Mouse (Mus musculus) embryonic facial prominence, embryonic 15.5 days (tissue): Measurements from ENCODE around the gene Slc25a17. TPM values are rescaled to one million over a fixed set of nuclear protein-coding genes. Genes with fewer than 3 reads are reported as not detected.

Experiments
- ATAC-seq: fragments of 200-750 bp; cut with Nextera tagmentation; 2 replicates; pipeline ENCODE4 v1.8.0; 2017; ENCODE audit warnings: low read depth, moderate TSS enrichment; ENCODE audit not compliant: insufficient number of reproducible peaks, low FRiP score, low TSS enrichment
- H3K27ac ChIP-seq: fragments of 300-500 bp; sonication (generic); replicated peaks from 2 replicates; pipeline ENCODE4 v1.5.1; 2015; ENCODE audit warnings: mild to moderate bottlenecking, inconsistent platforms
- H3K27me3 ChIP-seq: fragments of 300-500 bp; sonication (generic); 2 replicates; pipeline ENCODE4 v1.6.1; 2015; ENCODE audit warnings: inconsistent platforms
- H3K36me3 ChIP-seq: fragments of 300-500 bp; sonication (generic); 2 replicates; pipeline ENCODE4 v1.6.1; 2015; ENCODE audit warnings: mild to moderate bottlenecking, inconsistent platforms
- H3K4me1 ChIP-seq: fragments of 300-500 bp; sonication (generic); 2 replicates; pipeline ENCODE4 v1.6.1; 2015; ENCODE audit warnings: inconsistent platforms
- H3K4me2 ChIP-seq: fragments of 300-500 bp; sonication (generic); replicated peaks from 2 replicates; pipeline ENCODE4 v1.6.1; 2015; ENCODE audit warnings: mild to moderate bottlenecking, inconsistent platforms
- H3K4me3 ChIP-seq: fragments of 300-500 bp; sonication (generic); replicated peaks from 2 replicates; pipeline ENCODE4 v1.5.1; 2015; ENCODE audit warnings: mild to moderate bottlenecking, inconsistent platforms
- H3K9ac ChIP-seq: fragments of 300-500 bp; sonication (generic); 2 replicates; pipeline ENCODE4 v1.6.1; 2015; ENCODE audit warnings: inconsistent platforms
- H3K9me3 ChIP-seq: fragments of 300-500 bp; sonication (generic); replicated peaks from 2 replicates; pipeline ENCODE4 v1.6.1; 2016; ENCODE audit warnings: inconsistent platforms
- WGBS: fragments of 180-500 bp; shearing (Covaris S2); methylation state at CpG from one replicate; pipeline ENCODE4 v1.1.7; 2015; 5-methylcytosine and 5-hydroxymethylcytosine counted together
- polyA plus RNA-seq: library from polyadenylated mRNA; unstranded; fragments of >200 nt; fragmentation: Nextera tagmentation; extraction: Ambion mirVana; gene quantifications from 2 replicates; pipeline ENCODE4 v1.2.1, GENCODE M21; 2015

The Slc25a17 gene
- polyA plus RNA-seq, 1 experiment from 2014 or later, result 134 TPM

GRCm38 (mm10) chr15:81355146-81355761, 5.4 kb downstream of the Slc25a17 start:
- Histone ChIP-seq H3K4me1 (peaks cover 13% of the 10 kb centered on the region; the same call in 1 of the 2 replicates), H3K4me3 (no peak overlapping the region), H3K9ac (no peak overlapping the region), H3K4me2 (no peak overlapping the region), H3K9me3 (no peaks in the 10 kb centered on the region), H3K27ac (no peak overlapping the region), H3K36me3 (0 out of 2 replicates have a peak, but pooled peaks cover 3% of the 10 kb centered on the region), H3K27me3 (no peaks in the 10 kb centered on the region)
- 63% methylated on average over 3 of the region's 3 CpGs for WGBS
- no peak for ATAC-seq

DNA sequence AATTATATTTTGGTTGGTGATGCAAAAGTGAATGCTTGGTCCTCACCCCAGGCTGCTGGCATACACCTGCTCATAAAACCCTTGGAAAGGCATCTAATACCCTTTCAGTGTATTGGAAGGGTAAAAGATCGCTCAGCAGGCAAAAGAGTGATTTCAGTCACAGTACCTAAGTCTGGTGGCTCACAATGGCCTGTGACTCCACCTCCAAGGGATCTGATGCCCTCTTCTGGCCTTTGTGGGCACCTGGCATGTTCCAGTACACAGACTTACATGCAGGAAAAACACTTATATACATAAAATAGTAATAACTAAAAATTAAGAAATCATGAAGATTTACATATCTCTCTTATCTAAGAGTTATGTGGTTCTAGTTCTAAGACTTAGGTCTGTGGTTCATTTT, 8.0 kb downstream of the Slc25a17 start:
- Histone ChIP-seq H3K36me3 (0 out of 2 replicates have a peak, but pooled peaks cover 3% of the 10 kb centered on the region), H3K4me2 (no peak overlapping the region), H3K4me1 (peaks cover 13% of the 10 kb centered on the region), H3K4me3 (no peak overlapping the region), H3K27me3 (no peaks in the 10 kb centered on the region), H3K9ac (no peak overlapping the region), H3K9me3 (no peaks in the 10 kb centered on the region), H3K27ac (no peak overlapping the region)
- ATAC-seq, result no peak
- 76% methylated on average over 1 of the region's 1 CpGs for WGBS

DNA sequence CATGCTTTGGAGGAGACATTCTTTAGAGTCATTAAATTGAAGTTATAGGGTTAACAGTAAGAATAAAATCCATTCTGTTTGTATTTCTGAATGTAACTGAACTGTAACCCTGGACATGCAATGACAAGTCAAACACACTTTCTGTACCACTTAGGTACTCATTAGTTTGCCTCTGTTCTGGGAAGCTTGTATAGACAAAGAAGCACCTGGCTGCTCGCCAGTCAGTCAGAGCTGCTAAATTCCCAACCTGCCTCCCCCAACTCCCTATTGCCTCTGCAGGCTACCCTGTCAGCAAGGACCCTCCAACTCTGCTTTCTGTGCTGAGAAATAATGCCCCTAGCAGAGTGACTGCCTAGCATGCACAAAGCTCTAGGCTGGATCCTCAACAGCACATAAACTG, 10.2 kb downstream of the Slc25a17 start:
- Histone ChIP-seq H3K36me3 (0 out of 2 replicates have a peak, but pooled peaks cover 3% of the 10 kb centered on the region), H3K4me2 (no peak overlapping the region), H3K9ac (no peak overlapping the region), H3K27me3 (no peaks in the 10 kb centered on the region), H3K4me3 (no peak overlapping the region), H3K4me1 (peaks cover 17% of the 10 kb centered on the region), H3K27ac (peak overlapping the region; percentile 22), H3K9me3 (no peaks in the 10 kb centered on the region)
- WGBS, result 53% methylated on average over 1 of the region's 1 CpGs
- no peak for ATAC-seq

GRCm38 (mm10) chr15:81348366-81348765, 12.2 kb downstream of the Slc25a17 start:
- no peak overlapping the region for H3K4me3 ChIP-seq
- peaks cover 17% of the 10 kb centered on the region for H3K4me1 ChIP-seq
- H3K36me3 ChIP-seq, result peaks cover 6% of the 10 kb centered on the region
- no peak overlapping the region for H3K4me2 ChIP-seq
- WGBS, result 29% methylated on average over 2 of the region's 2 CpGs
- no peaks in the 10 kb centered on the region for H3K27me3 ChIP-seq
- ATAC-seq, result no peak
- H3K27ac ChIP-seq, result 0 out of 2 replicates have a peak overlapping the region, but pooled peaks have one; percentile 4
- no peaks in the 10 kb centered on the region for H3K9me3 ChIP-seq
- H3K9ac ChIP-seq, result no peak overlapping the region

DNA sequence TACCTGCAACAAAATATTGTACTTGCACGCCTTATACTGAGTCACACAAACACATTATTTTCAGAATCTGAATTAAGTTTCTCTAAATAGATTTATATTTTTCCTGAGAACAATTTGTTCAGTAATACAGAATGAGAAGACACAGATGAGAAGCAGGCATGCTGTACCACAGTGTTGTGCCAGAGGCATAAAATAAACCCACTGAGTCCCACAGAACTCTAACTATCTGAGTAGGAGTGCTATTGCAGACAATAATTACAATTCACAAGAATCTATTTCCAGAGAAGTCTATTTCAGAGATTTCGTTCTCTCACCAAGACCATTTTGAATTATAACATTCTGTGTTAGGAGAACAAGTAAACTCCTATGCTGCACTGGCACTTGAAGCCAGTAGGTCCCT, 13.1 kb downstream of the Slc25a17 start:
- Histone ChIP-seq H3K4me2 (no peak overlapping the region), H3K36me3 (peaks cover 14% of the 10 kb centered on the region), H3K27me3 (no peaks in the 10 kb centered on the region), H3K9ac (no peak overlapping the region), H3K27ac (no peak overlapping the region), H3K9me3 (no peaks in the 10 kb centered on the region), H3K4me3 (no peak overlapping the region), H3K4me1 (peaks cover 17% of the 10 kb centered on the region)
- no peak for ATAC-seq
- WGBS, result 82% methylated on average over 2 of the region's 2 CpGs

DNA sequence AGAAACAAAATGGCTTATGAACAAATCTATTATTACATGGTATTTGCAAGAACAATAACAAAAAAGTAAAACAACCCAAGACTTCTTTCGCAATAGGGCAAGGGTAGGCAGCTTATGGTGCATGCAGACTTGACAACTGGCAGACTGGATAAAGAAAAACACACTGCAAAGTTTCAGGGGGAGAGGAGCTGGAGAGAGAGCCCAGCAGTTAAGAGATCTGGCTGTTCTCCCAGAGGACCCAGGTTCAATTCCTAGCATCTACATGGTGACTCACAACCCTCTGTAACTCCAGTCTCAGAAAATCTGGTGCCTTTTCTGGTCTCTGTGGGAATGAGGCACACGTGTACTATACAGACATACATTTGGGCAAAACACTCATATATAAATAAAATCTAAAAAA, 19.2 kb downstream of the Slc25a17 start:
- Histone ChIP-seq H3K9me3 (no peaks in the 10 kb centered on the region), H3K4me2 (no peak overlapping the region)
- WGBS, result 81% methylated on average over 2 of the region's 2 CpGs

DNA sequence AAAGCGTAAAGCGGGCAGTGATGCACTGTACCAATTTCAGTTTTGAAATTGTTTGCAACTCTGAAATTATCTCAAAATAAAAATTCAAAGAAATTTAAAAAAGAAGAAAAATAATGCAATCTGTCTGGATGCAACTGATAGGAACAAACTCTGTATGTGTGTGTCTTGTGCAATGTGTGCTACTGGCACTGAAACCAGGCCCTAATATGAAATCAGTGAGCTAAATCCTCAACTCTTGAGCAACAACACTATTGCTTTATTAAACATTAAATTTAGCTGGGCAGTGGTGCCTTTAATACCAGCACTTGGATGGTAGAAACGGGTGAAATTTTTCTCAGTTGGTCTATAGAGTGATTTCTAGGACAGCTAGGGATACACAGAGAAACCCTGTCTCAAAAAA, 21.5 kb downstream of the Slc25a17 start:
- WGBS, result 98% methylated on average over 3 of the region's 3 CpGs
- Histone ChIP-seq H3K9me3 (no peaks in the 10 kb centered on the region), H3K9ac (no peak overlapping the region), H3K27ac (no peak overlapping the region), H3K27me3 (no peaks in the 10 kb centered on the region), H3K4me3 (no peak overlapping the region), H3K4me2 (no peak overlapping the region), H3K36me3 (peaks cover 63% of the 10 kb centered on the region), H3K4me1 (no peaks in the 10 kb centered on the region)
- no peak for ATAC-seq

More for the DNA sequence above, 19.2 kb downstream of the Slc25a17 start:
- peaks cover 42% of the 10 kb centered on the region for H3K36me3 ChIP-seq
- no peak for ATAC-seq
- H3K4me1 ChIP-seq, result no peaks in the 10 kb centered on the region
- no peak overlapping the region for H3K9ac ChIP-seq
- no peaks in the 10 kb centered on the region for H3K27me3 ChIP-seq
- no peak overlapping the region for H3K4me3 ChIP-seq
- H3K27ac ChIP-seq, result no peak overlapping the region

GRCm38 (mm10) chr15:81336466-81336865, 24.1 kb downstream of the Slc25a17 start:
- H3K9ac ChIP-seq, result no peak overlapping the region
- 88% methylated on average over 5 of the region's 5 CpGs for WGBS
- H3K36me3 ChIP-seq, result peaks cover 69% of the 10 kb centered on the region
- no peaks in the 10 kb centered on the region for H3K4me1 ChIP-seq
- no peak for ATAC-seq
- no peak overlapping the region for H3K4me2 ChIP-seq
- no peak overlapping the region for H3K4me3 ChIP-seq
- H3K27me3 ChIP-seq, result no peaks in the 10 kb centered on the region
- H3K27ac ChIP-seq, result no peak overlapping the region
- H3K9me3 ChIP-seq, result no peaks in the 10 kb centered on the region

- Histone ChIP-seq H3K4me1 (no peaks in the 10 kb centered on the region), H3K9ac (no peak overlapping the region), H3K9me3 (no peaks in the 10 kb centered on the region), H3K36me3 (peaks cover 73% of the 10 kb centered on the region), H3K27ac (no peak overlapping the region), H3K4me3 (no peak overlapping the region), H3K27me3 (no peaks in the 10 kb centered on the region), H3K4me2 (no peak overlapping the region)
- WGBS, result 92% methylated on average over 4 of the region's 4 CpGs
- no peak for ATAC-seq
Observed at GRCm38 (mm10) chr15:81332517-81332916, 28.1 kb downstream of the Slc25a17 start.

DNA sequence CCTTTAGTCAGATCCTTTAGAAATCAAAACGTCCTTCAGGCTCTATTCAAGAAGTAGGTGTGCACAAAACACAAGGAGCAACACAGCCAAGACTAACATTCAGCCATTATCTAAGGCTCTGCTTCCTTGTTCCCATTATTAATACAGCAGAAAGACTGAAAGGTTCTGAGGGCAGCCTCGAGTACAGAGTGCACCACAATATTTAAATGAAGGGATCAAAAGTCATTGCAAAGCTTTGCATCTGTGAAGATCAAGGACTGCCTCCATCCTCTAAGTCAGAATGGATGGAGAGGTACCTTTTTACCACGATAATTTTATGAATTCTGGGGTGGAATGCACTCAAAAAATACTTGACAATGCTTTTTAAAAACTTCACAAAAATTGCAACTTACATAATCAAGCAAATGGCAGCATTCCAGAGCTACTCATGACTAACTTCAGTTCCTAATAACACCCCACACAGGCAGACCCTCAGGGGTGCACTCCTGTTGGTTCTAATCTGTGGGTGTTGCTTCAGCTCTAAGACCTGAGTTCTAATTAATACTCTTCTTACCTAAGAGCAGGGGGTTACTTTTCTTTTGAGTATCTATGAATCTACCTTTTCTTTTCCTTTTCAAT, 29.7 kb downstream of the Slc25a17 start:
- Histone ChIP-seq H3K27ac (no peak overlapping the region), H3K9ac (no peak overlapping the region), H3K36me3 (peaks cover 73% of the 10 kb centered on the region), H3K9me3 (no peaks in the 10 kb centered on the region), H3K4me2 (no peak overlapping the region), H3K4me3 (no peak overlapping the region), H3K4me1 (no peaks in the 10 kb centered on the region), H3K27me3 (no peaks in the 10 kb centered on the region)
- WGBS, result 62% methylated on average over 3 of the region's 3 CpGs
- ATAC-seq, result no peak

- no peaks in the 10 kb centered on the region for H3K9me3 ChIP-seq
- H3K36me3 ChIP-seq, result peaks cover 71% of the 10 kb centered on the region
- 33% methylated on average over 5 of the region's 5 CpGs for WGBS
- H3K4me1 ChIP-seq, result no peaks in the 10 kb centered on the region
- H3K9ac ChIP-seq, result no peak overlapping the region
- H3K27me3 ChIP-seq, result no peaks in the 10 kb centered on the region
- no peak overlapping the region for H3K4me3 ChIP-seq
- H3K27ac ChIP-seq, result no peak overlapping the region
- H3K4me2 ChIP-seq, result no peak overlapping the region
- no peak for ATAC-seq
Observed at GRCm38 (mm10) chr15:81329721-81330369, 30.8 kb downstream of the Slc25a17 start.
